Mouse (Mus musculus) ES-Bruce4 (cell line): ENCODE results near the gene Chtop.

ENCODE experiments used
- CTCF ChIP-seq: IDR thresholded peaks from one replicate; pipeline ENCODE4 v1.8.1; 2011; ENCODE audit warnings: low read depth, low read length
- EP300 ChIP-seq: IDR thresholded peaks from 2 replicates; pipeline ENCODE4 v1.6.1; 2011; ENCODE audit warnings: low read depth, low read length; ENCODE audit not compliant: insufficient read depth
- POLR2A ChIP-seq: IDR thresholded peaks from one replicate; pipeline ENCODE4 v1.8.1; 2011; ENCODE audit warnings: low read length; ENCODE audit not compliant: insufficient read depth

GRCm38 (mm10) chr3:90525421-90525820 is 16.1 kb upstream of the Chtop start:
- peak; percentile 39 for TF ChIP-seq CTCF
- TF ChIP-seq POLR2A: no peak
- no peak for TF ChIP-seq EP300
